Mouse (Mus musculus) heart, adult 2 months (tissue): ENCODE measurements around the gene Tmem91.

Source experiments
- CTCF ChIP-seq: fragments of 200-600 bp; IDR thresholded peaks from 2 replicates; pipeline ENCODE4 v1.8.1; 2022; ENCODE audit warnings: antibody characterized with exemption, mild to moderate bottlenecking, moderate library complexity
- EP300 ChIP-seq: fragments of 200-500 bp; IDR thresholded peaks from 2 replicates; pipeline ENCODE4 v1.6.1; 2011; ENCODE audit warnings: low read depth, low read length, control low read depth; ENCODE audit not compliant: insufficient read depth

DNA sequence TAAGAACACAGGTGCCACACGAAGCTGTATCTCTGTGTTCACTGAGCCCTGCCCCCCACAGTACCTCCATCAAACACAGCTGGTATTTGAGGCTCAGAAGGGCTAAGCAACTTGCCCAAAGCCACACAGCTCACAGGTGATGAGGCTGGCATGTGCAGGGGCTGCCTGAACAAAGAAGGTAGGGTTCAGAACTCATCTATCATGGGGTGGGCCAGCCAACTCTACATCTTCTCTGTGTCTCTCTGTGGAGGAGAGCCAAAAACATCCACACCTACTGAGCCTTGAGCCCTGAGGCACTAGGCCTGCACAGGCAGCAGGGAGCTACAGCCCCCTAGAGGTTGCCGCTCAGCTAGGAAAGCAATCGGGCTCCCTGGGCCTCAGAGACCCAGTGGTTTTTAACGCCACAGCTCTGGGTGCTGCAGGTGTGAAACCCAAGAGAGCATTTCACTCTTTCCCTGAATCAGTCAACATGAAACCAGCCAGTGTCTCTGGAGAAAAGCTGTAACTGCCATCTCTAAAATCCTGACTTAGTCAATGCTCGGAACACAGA is 27.3 kb downstream of the Tmem91 start:
- TF ChIP-seq CTCF (no peak), EP300 (no peak)
